Mouse (Mus musculus) retina, adult 2 months (tissue): ENCODE results near the gene Gm10134.
"Not testable (repeated sequence)": the region's sequence is repeated elsewhere in the genome, so short reads cannot be mapped to it uniquely, and the experiment has no call there.

Source experiments
- DNase-seq: peaks from one replicate; pipeline ENCODE4 v3.0.0-alpha.2; 2012; ENCODE audit warnings: low read depth, low spot score

Gm10134 gene

DNA sequence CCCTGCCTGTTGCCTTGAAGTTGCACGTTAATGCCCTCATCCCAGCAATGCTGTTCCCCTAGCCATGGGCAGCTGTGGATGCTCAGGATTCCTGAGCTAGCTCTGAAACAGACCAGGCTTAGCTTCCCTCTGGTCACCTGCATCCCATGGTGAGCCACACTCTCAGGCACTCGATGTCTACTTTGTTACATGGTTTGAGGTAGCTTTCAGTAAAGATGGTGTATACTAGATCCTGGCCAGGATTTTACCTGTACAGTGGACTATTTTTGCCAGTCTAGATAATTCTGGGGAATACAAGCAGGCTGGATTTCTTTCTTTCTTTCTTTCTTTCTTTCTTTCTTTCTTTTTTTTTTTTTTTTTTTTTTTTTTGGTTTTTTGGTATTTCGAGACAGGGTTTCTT is at the start of gene Gm10134:
Gm10134 (plus strand) TSS at position 301 of the 400 bp plus-strand sequence.
- DNase-seq = no peak

DNA sequence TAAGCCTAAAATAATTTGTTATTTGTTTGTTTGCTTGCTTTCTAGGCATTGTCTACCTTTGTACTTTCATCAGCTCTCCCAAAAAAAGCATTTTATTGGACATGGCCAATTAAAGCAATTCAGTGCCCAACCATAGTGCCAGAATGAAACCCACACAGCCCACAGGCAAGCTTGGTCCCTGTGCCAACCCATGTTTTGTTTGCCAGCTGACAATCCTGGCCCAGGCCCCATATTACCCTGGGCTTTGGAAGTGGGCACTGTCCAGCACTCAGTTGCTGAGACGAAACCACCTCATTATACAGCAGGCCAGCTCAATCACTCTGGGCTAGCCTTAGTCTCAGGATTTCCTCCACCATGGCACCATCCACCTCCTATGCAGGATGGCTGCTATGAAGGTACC is 49.3 kb upstream of the Gm10134 start:
- no peak for DNase-seq

DNA sequence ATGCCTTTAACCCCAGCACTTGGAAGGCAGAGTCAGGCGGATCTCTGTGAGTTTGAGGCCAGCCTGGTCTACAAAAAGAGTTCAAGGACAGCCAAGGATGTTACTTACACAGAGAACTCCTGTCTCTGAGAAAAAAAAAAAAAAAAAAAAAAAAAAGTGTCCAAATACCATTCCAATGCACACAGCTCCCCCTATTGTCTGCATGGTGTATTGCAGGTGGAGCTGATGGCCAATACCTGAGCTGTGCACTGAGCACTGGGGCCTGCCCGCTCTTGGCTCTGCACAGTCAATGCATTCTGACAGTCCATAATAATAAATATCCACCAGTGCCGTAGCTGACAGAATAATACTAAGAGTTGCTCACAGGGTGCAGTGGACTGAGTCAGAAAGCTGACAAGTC is 42.0 kb upstream of the Gm10134 start:
- no peak for DNase-seq

DNA sequence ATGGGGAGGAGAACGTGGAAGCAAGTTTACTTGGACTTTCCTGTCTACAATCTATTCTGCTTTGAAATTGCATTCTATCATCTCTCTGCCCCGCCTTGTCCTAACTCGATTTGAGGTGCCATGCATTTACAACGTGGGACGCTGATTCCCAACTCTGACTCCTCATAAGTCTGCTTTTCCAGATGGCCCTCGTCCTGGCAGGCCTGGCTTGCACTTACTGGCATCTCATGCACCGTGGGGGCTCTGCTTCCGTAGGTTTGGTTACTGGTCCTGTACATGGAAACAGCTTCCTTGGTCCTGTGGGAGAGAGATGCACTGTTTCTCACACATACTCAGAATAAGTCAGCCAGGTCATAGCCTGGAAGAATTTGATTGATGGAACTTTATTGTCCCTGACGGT is 41.0 kb upstream of the Gm10134 start:
- no peak for DNase-seq

DNA sequence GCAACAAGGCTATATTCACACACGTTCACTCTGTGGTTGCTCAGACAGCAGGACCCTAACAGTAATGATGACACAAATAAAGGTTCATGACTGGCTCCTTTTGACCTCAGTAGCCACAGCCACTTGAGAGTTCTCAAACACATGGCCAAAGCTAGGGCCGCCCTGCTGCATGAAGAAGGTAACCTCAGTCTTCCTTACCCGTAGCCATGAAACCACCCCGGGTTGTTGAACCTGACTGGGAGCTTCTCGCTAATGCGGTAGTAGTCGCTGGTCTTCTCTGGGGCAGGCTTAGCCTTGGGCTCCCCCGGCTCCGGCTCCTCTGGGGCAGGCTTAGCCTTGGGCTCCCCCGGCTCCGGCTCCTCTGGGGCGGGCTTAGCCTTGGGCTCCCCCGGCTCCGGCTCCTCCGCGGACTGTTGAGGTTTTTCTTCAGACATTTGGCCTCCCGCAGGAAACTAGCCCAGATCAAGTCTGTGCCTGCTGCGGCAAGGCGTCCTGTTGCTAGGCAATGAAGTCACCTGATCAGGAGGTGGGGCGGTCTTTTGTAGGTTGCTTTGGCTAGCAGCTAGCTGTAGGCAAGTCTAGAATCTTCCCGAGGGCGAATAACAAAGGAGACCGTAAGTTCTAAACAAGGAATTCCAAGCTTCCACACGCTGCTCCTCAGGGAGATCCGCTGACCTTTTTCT is 39.9 kb upstream of the Gm10134 start, which contains the start of gene 1700007K13Rik:
1700007K13Rik (minus strand) TSS at position 497 of the 683 bp plus-strand sequence.
- peak; percentile 57 for DNase-seq

DNA sequence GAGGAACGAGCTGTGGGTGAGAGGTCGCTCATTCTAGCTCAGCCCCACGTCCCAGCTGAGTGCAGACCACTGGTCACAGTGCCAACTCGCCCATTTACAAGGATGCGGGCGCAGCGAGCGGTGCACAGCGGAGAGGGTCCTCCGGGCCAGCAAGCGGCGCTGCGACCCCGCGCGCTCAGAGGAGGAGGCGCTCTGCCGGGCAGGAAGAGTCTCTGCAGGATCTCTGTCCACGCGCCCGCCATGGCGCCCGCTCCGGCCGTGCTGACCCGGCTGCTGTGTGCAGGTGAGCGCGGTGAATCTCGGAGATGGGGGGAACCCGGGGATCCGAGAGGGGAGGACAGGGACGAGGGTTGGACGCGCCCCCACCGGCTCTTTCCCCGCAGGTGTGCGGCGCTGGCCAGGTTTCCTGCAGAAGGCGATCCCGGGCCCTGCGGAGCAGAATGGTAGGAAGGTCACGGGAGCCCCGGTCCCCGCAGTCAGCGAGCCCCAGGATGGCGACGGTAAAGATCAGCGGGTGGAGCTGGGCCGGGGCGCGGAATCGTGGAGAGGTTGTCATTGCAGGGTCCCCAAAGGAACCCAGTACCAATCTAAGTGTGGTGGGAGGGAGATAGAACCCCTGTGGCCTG is 37.9 kb upstream of the Gm10134 start, which contains the start of gene Mrps2:
Mrps2 (plus strand) TSS at position 207 of the 626 bp plus-strand sequence.
- DNase-seq = peak; percentile 64

DNA sequence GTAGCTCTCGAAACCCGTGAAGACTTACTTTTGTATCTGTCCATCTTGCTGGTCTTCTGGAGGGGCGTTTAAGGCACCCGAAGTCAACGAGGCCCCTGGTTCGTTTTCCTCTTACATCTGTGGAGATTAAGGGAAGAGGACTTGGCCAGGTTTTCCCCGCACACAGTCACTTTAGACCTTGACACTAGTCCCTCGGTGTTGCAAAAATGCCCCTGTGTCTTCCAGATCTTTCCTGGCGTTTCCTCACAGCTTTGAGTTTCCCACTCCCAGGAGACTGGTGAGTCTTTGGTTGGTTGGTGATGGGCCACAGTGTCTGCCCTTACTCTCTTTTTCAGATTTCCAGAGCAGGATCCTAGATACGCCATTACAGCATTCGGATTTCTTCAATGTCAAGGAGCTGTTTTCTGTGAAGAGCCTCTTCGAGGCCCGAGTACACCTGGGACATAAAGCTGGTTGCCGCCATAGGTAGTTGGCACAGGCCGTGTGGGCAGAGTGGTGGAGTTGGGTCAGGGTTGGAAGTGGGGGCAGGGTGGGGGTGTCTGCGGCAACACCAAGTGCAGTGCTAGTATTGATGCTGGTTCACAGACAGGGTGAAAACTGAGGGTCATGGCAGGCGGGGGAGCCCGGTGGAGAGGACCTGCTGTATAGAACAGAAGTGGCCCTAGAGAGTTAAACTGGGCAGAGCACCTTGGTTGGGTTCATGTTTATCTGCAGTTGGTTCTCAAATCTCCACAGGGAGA is 37.2 kb upstream of the Gm10134 start:
- no peak for DNase-seq

DNA sequence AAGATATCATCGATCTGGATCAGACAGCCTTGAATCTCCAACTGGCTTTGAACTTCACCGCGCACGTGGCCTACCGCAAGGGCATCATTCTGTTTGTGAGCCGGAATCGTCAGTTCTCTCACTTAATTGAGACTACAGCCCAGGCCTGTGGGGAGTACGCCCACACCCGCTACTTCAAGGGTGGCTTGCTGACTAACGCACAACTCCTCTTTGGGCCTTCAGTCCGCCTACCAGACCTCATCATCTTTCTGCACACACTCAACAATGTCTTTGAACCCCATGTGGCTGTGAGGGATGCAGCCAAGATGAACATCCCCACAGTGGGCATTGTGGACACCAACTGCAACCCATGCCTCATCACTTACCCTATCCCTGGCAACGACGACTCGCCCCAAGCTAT is 36.4 kb upstream of the Gm10134 start:
- DNase-seq = no peak

DNA sequence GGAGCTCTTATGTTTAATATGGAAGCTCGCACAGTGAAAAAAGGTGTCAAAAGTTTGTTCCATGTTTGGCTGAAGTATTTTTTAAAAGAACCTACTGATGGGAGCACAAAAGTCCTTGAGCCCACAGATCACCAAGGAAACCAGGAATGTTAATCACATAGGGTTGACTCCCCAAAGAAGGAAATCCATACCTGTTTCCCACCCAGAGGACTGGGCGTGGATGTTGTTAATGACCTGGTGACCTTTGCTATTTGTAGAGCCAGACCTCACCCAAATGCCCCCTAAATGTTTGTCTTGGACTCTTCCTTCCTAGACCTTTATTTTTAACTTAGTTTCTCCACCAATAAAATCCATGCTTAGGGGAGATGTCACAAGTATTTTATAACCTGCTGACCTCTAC is 35.3 kb upstream of the Gm10134 start:
- no peak for DNase-seq

DNA sequence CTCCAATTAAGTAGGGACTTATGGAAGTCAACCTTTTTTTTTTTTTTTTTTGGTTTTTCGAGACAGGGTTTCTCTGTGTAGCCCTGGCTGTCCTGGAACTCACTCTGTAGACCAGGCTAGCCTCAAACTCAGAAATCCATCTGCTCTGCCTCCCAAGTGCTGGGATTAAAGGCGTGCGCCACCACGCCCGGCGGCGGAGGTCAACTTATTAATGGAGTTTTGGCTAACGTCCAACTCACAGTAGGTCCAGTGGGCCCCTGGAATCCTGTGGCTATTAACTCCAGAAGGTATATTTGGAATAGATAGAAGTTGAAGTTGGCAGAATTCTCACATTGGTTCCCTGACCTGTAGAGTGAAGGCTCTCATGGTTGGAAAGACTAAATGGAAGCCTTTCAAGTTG is 33.9 kb upstream of the Gm10134 start:
- DNase-seq = not testable (repeated sequence)

DNA sequence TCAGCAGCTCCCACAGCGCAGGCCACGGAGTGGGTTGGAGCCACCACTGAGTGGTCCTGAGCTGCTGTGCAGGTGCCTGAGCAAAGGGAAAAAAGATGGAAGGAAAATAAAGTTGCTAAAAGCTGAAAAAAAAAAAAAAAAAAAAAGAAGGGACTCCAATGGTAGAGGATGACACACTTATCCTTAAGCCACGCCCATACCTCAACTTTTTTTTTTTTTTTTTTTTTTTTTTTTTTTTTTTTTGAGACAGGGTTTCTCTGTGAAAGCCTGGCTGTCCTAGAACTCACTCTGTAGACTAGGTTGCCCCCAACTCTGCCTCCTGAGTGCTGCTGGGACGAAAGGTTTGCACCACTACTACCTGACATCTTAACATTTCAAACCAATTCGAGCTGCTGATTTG is 27.9 kb upstream of the Gm10134 start:
- DNase-seq = not testable (repeated sequence)

DNA sequence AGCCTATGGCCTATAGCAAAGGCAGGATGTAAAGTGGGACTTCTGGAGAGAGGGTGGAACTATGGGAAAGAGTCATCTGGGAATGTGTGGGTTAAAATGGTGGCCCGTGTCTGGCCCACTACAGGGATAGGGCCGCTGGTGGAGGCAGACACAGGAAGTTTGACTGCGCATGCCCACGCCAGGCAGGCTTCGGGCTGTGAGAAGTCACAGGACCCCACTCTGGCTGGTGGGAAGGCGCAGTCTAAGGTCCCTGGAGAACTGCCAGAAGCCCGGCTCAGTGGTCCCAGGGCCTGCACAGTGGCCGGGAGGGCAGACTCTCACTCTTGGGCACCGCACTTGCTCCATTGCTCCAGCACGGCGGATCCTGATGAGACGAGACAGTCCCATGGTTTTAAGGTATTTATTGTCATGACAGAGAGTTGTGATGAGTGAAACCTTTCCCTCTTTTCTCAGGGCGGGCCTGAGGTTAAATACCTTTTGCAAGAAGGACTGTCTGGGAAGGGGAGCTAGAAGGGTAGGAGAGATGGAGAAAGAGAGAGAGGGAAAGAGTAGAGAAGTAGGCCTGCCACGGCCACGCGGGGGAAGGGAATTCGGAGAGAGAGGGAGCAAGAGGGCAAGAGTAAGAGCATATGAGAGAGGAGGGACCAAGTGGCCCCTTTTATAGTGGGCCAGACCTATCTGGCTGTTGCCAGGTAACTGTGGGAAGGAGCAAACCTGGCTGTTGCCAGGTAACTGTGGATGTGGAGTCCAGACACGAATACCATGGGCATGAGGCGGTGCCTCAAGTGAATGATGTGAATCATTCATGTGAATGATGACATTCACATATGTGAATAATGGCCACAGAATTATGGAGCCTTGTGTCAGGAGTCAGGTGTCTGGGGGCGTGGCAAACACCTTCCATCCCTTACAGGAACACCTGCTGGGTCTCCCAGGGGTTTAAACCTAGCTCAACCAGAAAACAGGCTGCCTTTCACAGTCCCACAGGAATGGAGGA is 26.4 kb upstream of the Gm10134 start:
- no peak for DNase-seq

DNA sequence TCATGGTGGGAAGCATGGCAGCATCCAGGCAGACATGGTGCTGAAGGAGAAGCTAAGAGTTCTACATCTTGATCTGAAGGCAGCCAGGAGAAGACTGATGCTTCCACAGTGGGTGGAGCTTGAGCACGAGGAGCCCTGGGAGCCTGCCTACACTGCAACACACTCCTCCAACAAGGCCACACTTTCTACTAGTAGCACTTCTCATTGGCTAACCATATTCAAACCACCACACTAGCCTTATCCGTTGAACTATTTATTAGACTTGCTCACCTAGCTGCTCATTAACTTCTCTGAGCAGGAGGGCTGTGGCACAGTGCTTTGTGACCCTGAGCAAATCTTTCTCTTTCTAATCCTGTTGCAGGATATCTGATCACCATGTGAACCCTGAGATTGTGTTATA is 22.0 kb upstream of the Gm10134 start:
- no peak for DNase-seq

DNA sequence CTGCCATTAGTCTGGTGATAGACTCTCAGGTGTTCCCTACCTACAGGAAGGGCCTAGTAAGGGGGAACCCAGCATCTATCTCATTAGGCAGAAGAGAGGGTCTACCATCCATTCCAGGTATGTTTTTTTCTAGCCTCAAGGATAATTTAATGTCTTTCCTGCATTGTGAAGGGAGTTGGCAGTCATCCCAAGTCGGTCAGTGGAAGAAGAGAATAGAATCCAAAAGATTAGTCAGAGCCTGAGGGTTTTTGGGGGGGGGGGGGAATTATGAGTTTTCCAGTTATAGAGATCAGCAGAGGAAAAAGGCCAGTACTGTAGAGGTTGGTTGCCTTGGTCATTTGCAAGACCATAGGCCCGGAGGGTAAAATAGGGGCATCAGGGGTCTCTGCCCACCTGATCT is 11.4 kb upstream of the Gm10134 start:
- no peak for DNase-seq

DNA sequence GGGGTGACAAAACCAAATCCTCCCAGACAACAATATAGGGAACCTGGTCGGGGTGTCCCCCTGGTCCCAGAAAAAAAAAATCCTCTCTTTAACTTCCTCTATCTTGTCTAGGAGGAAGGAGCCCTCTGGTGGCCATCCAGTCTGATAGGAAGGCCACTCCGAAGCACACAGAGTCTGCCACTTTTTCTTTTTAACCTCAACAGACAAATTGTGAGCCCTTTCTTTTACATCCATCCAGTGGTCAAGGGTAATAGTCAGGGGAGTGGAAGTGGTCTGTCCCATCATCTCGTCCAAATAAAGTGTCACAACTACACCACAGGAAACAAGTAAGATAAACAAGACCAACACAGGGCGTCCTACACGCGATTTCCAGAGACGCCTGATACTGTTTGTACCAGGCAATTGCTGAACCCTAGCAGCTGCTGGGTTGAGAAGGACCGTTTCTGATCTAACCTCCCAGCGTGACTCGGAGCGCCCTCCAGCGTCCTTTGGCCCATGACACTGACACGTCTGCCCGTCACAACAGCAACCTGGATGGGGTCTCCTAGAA is 10.6 kb upstream of the Gm10134 start:
- DNase-seq = no peak

DNA sequence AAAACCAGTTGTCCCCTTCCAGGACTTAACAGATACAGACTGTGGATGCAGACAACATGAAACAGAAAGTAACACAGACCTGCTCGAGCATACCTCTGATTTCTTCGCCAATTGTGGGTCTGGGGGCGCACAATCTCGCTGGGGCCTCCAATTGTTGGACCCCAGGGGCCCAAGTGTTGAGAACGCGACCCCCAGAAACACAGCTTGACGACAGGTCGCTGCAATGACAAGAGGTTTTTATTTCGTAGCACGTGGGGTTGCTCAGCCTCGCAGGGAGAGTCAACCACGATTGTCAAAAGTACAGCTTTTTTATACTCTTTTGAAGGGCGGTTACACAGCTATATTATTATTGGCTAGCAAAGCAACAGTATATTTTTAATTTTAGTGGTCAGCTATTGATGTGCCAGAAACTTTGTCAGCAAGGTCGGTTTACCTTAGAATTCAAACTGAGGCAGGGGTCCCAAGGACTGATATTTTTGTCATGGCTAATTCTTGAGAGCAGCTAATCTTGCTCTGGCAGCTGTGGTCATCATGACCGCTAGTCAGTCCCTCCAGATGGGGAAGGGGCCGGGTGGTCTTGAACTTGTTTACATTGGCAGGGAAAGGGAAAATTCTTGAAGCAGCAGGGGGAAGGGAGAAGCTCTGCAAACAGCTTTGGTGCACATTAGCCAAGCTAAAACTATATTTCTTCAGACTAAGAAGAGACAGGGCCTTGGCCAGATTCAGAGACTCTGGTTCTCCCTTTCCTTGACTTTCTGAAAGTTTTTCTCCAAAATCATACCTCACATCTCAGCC is 9.9 kb upstream of the Gm10134 start:
- no peak for DNase-seq

DNA sequence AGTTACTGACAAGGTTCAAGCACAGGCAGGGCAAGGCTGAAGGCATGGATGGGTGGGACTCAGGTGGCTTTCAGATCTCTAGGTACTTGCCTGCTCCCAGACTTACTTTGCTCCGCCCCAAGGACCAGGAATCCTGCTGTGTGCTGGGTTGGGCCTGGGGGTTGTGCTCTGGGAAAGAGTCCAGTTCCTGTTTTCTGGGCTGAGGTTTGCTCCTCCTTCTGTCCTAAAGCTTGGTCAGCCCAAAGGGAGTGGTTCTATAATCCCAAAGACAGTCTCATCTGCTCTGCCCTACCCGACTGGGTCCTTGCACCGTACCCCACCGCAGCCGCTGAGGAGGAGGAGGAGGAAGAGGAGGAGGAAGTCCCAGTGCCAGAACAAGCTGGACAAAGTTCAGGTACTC is 9.2 kb upstream of the Gm10134 start, which contains the start of gene Gbgt1:
Gbgt1 (plus strand) TSS at position 221 of the 400 bp plus-strand sequence.
- DNase-seq = no peak

DNA sequence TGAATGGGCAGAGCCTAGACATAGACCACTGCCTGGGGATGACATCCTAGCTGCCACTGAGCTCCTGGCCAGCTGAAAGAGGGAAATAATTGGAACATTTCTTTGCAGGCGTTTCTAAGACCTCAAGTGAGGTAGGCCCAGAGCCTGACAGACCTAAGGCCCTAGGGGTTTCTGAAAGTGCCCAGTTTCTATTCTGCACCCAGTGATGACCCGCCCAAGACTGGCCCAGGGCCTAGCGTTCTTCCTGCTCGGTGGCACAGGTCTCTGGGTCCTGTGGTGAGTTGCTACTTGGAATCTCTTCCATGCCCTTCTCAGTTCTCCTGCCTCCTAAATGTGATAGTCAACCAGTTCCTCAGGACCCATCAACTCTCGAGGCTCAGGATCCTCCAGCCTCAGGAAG is 8.3 kb upstream of the Gm10134 start:
- DNase-seq = no peak

DNA sequence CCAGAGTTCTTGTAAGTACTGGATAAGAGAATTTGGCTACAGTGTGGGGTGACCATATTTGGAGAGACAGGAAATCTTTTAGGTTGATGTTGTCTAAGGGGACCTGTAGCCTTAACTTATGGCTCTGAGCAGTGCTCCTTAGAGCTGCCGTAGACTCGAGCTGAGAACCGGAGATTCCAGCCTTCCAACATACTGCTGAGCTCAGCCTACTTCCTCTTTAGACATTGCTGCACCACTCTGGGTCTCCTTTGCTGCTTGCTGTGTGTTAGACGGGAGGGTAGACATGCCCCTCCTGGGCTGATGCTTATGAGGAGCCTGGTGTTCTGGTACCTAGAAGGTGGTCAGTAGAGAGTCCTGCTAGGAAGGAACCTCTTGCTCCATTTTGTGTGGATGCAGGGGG is 7.5 kb upstream of the Gm10134 start:
- DNase-seq = no peak

DNA sequence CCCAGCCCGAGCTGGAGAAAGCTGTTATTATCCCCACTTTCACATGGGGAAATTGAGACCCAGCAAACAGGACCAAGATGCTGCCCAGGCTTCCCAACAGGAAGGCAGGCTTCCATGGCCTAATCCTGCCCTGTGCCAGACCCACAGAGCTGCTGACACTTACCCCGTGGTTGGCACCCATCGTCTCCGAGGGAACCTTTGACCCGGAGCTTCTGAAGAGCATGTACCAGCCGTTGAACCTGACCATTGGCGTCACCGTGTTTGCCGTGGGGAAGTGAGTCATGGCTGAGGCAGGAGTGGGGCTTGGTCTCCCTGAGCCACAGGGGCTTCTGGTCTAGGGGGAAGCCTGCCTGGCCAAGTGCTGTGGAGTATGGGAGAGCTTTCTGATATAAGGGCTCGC is 2.9 kb upstream of the Gm10134 start:
- no peak for DNase-seq
